Mouse (Mus musculus) kidney, adult 8-10 months (tissue): ENCODE data around the gene Nos2.

Experiments used
- DNase-seq, 2 experiments: peaks; one replicate each; pipeline ENCODE4 v3.0.0; 2022

Gene Nos2

DNA sequence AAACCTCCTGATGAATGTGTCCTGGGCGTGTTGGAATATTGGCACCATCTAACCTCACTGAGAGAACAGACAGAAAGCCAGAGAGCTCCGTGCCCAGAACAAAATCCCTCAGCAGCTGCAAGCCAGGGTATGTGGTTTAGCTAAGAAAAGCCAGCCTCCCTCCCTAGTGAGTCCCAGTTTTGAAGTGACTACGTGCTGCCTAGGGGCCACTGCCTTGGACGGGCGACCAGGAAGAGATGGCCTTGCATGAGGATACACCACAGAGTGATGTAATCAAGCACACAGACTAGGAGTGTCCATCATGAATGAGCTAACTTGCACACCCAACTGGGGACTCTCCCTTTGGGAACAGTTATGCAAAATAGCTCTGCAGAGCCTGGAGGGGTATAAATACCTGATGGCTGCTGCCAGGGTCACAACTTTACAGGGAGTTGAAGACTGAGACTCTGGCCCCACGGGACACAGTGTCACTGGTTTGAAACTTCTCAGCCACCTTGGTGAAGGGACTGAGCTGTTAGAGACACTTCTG, at the start of gene Nos2:
Gene Nos2, plus strand, starts transcription at position 377 of the 529 bp plus-strand sequence.
- DNase-seq, result no peak

GRCm38 (mm10) chr11:78870891-78871290, 49.7 kb upstream of the Nos2 start:
- no peak for DNase-seq

GRCm38 (mm10) chr11:78872782-78873181, 47.8 kb upstream of the Nos2 start:
- DNase-seq, result no peak

DNA sequence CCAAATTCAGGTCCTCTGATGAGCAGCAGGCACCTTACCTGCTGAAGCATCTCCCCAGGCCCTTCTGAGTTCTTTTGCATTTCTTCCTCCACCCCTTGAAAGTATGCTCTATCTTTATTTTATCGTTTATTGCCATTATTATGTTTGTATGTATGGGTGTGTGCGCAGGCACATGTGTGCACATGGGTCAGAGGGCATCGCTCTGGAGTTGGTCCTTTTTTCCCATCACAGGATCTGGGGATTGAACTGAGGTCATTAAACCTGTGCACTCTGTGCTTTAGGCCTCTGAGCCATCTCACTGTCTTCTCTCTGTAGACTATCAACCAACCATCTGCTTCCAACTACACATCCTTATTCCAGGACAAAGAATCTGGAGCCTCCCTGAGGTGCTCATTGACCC, 40.9 kb upstream of the Nos2 start:
- DNase-seq, result no peak

DNA sequence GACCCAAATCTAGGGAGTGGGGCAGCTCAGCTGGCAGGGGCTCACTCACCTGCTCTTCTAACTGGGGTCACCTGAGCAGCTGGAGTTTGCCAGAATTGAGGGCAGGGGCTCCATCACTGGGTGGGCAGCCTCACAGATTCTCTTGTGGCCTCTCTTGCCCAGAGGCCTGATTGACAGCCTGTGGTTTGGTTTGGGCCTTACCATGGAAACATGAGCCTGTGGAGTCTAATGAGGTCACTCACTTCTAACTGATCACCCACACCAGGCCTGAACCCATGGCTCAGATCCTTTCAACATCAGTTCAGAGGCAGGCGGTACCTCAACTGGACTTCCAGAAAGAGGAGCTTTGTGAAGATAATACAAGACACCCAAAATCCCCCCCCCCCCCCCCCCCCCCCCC, 33.9 kb upstream of the Nos2 start:
- no peak for DNase-seq

GRCm38 (mm10) chr11:78887102-78887971, 33.2 kb upstream of the Nos2 start:
- peak; percentile 63 to 69 for DNase-seq

GRCm38 (mm10) chr11:78889156-78889555, 31.4 kb upstream of the Nos2 start:
- no peak for DNase-seq

DNA sequence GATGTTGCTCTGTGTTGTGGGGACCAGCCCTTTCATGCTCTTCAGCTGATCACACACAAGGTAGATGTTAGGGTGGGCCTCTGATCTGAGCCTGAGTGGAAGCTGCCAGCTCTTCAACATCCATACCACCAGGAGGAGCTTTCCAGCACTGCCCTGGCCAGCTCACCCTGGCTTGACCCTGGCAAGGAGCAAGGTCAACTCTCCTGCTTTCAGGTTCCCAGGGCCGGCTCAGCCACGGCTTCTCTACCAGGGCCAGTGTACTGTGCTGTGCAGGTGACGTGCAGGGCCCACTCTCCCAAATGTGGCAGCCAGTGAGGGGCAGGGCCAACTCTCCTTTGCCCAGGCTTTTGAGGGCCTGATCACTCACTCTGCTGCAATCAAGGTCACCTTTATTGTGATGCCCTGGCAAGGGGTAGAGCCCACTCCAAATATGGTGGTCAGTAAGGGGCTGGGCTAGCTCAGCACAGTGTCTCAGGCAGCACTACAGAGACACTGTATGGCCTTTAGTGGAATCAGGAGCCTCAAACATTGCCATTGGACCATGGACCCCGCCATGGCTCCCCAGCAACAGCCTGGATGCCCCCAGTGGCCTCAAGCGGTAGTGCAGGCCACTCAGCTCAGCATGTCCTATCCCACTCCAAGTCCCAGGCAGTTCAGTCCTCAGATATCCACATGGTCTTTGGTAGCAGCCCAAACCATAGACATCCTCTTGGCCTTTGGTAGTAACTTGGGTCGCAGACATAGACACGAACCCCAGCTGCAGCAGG, 24.0 kb upstream of the Nos2 start:
- DNase-seq, result no peak

- DNase-seq, result no peak
These were observed 5.1 kb upstream of the Nos2 start for GRCm38 (mm10) chr11:78915473-78915872.

DNA sequence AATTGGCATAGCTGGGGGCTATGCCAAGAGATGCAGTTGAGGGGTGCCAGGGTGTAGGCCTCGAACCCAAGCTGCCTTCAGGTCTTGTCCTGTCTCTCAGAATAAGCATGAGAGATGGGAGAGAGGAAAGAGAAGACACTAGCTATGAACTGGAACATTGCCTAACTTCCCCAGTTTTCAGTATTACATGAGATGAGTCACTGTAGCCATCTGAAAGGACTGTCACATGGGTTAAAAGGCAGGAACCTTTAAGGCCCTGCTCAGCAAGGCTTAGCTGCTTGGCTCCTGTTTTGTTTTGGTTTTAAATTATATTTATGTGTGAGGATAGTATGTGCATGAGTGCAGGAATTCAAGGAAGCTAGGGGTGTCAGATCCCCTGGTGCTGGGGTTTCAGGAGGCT, 4.2 kb upstream of the Nos2 start:
- DNase-seq, result no peak

DNA sequence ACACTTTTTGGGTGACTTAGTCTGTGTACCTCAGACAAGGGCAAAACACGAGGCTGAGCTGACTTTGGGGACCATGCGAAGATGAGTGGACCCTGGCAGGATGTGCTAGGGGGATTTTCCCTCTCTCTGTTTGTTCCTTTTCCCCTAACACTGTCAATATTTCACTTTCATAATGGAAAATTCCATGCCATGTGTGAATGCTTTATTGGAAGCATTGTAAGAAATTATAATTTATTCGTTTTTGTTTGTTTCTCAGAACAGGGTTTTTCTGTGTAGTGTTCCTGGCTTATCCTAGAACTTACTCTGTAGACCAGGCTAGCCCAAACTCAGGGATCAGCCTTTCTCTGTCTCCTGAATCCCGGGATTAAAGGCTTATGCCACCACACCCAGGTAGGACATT, 842 bp upstream of the Nos2 start:
- no peak for DNase-seq

GRCm38 (mm10) chr11:78922678-78923407, 2.3 kb downstream of the Nos2 start:
- peak; percentile 23 to 37 for DNase-seq

- no peak for DNase-seq
These were observed 3.5 kb downstream of the Nos2 start for GRCm38 (mm10) chr11:78924111-78924510.

DNA sequence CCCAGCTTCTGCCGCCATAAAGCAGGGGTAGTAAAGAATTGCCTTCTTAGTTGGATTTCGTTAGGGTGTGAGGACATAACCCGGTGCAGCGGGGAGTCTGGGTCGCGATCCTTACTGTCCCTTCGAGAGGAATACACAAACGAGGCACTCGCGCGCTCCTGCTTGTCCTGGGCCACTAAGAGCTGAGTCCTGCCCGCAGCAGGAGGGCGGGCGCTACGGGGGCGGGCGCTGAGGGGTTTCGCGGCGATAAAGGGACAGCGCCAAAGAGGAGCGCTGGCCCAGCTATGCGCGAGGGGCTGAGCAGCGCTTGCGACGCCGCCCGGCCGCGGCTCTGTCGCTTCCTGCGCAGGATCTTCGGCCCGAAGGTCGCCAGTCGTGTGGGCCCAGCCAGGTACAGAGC, 4.3 kb downstream of the Nos2 start:
- DNase-seq, result peak in 1 of 2 experiments; percentile 6

DNA sequence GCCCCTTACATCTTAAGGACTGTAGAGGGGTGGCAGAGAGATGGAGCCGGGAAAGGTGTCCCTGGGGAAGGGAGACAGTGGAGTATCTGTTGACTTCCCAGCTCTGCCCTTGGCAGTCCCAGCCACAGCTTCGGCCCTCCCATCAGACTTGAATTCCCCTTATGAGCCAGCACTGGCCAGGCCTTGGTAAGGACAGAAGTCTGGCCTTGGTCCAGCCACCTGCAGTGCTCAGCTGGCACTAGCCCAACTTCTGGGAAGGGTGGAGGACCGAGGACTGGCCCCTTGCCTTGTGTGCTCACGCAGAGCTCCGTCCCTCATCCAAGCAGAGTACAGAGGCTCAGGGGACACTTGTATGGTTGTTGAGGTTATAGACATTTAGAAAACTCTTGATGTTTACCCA, 8.8 kb downstream of the Nos2 start:
- peak; percentile 38 for DNase-seq

DNA sequence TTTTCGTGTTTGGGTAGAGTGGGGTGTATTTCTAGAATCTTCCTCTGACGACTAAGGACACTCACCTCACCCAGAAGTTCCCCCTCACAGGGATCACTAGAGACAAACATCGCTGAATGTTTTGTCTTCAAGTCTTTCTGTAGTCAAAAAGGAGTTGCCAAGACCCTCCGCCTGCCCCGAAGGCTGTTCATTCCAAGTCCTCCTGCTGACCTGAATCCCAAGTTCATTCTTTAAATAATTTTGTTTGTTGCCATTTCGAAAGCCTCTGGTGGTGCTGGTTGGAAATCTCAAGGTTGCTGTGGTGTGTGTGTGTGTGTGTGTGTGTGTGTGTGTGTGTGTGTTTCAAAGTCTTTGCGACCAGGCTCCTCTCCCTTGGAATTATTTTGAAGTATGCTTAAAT, 13.7 kb downstream of the Nos2 start:
- no peak for DNase-seq

- DNase-seq, result no peak
These were observed 14.1 kb downstream of the Nos2 start for GRCm38 (mm10) chr11:78934727-78935126.

GRCm38 (mm10) chr11:78935178-78935577, 14.6 kb downstream of the Nos2 start:
- no peak for DNase-seq

DNA sequence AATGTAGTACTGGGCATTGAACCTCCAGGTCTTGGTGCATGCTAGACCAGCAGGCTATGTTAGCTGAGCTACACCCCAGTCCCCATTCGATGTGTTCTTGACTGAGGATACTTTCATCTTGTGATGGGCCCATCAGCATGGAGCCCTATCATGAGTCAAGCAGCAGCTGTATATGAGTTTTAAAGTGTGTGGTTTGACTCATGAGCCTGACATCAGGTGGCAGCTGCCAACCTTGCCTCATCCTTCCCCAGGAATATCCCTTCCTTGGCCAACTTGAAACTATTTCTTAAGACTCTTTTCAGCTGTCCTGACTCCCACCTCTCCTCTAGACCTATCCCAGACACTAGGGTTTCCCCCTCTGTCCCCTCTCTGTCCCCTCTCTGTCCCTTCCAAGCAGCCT, 22.5 kb downstream of the Nos2 start:
- DNase-seq, result no peak

- no peak for DNase-seq
These were observed 29.8 kb downstream of the Nos2 start for GRCm38 (mm10) chr11:78950365-78950764.

- DNase-seq, result no peak
These were observed 31.9 kb downstream of the Nos2 start for GRCm38 (mm10) chr11:78952467-78952866.

- DNase-seq, result peak; percentile 45 to 86
These were observed 35.7 kb downstream of the Nos2 start for GRCm38 (mm10) chr11:78956260-78956659.

DNA sequence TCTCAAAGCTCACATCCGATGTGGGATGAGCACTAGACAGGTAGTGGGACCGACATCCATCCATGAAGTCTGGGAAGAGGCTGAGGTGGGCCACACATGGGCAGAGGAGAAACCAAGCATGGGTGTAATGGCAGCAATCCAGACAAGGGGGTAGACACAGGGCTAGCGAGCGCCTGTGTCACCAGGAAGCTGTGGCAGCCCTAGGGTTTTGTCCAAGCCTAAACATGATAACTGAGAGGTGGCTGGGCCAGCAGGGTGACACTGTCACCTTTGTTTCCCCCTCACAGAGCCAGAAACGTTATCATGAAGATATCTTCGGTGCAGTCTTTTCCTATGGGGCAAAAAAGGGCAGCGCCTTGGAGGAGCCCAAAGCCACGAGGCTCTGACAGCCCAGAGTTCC, 38.8 kb downstream of the Nos2 start:
- DNase-seq, result no peak
